Mouse (Mus musculus) right cerebral cortex, adult 2 months (tissue): ENCODE measurements around the gene Cyp2c67.
"Not testable (repeated sequence)": the region's sequence is repeated elsewhere in the genome, so short reads cannot be mapped to it uniquely, and the experiment has no call there.

Experiments
- DNase-seq, 2 experiments: peaks; one replicate each; pipeline ENCODE4 v3.0.0; 2021 to 2022; ENCODE audit warnings: low spot score in 2 of 2

The Cyp2c67 gene

GRCm38 (mm10) chr19:39648938-39649337 lies at the start of gene Cyp2c67:
Gene Cyp2c67, minus strand, starts transcription at chr19:39649051.
- no peak for DNase-seq

- DNase-seq = not testable (repeated sequence)
Observed at GRCm38 (mm10) chr19:39665650-39666049, 16.8 kb upstream of the Cyp2c67 start.

GRCm38 (mm10) chr19:39652381-39652780 lies 3.5 kb upstream of the Cyp2c67 start:
- DNase-seq = no peak

GRCm38 (mm10) chr19:39647519-39647918 lies 1.3 kb downstream of the Cyp2c67 start:
- DNase-seq = no peak

GRCm38 (mm10) chr19:39644551-39644950 lies 4.3 kb downstream of the Cyp2c67 start:
- not testable (repeated sequence) for DNase-seq
